Mouse (Mus musculus): ENCODE results near the gene Rnf145.
"Not testable (repeated sequence)": the region's sequence is repeated elsewhere in the genome, so short reads cannot be mapped to it uniquely, and the experiment has no call there.

The Rnf145 gene

GRCm38 (mm10) chr11:44564940-44565339 lies 46.2 kb downstream of the Rnf145 start:
- no peak for DNase-seq

GRCm38 (mm10) chr11:44570336-44570735 lies 51.6 kb downstream of the Rnf145 start:
- not testable (repeated sequence) for DNase-seq

- no peak for DNase-seq
Measured at GRCm38 (mm10) chr11:44572781-44573180, 54.0 kb downstream of the Rnf145 start.

GRCm38 (mm10) chr11:44573396-44573795 lies 54.6 kb downstream of the Rnf145 start:
- no peak for DNase-seq

GRCm38 (mm10) chr11:44574391-44574790 lies 55.6 kb downstream of the Rnf145 start:
- no peak for DNase-seq

GRCm38 (mm10) chr11:44574820-44575219 lies 56.1 kb downstream of the Rnf145 start:
- DNase-seq, result no peak

- DNase-seq, result no peak
Measured at GRCm38 (mm10) chr11:44577911-44578310, 59.1 kb downstream of the Rnf145 start.

- no peak for DNase-seq
Measured at GRCm38 (mm10) chr11:44581277-44581683, 62.5 kb downstream of the Rnf145 start.

GRCm38 (mm10) chr11:44586047-44586696 lies 67.4 kb downstream of the Rnf145 start:
- DNase-seq, result peak; percentile 49

GRCm38 (mm10) chr11:44593016-44593415 lies 74.3 kb downstream of the Rnf145 start:
- no peak for DNase-seq

GRCm38 (mm10) chr11:44594768-44595167 lies 76.0 kb downstream of the Rnf145 start:
- no peak for DNase-seq

GRCm38 (mm10) chr11:44606881-44607280 lies 88.1 kb downstream of the Rnf145 start:
- DNase-seq, result no peak

GRCm38 (mm10) chr11:44608646-44609045 lies 89.9 kb downstream of the Rnf145 start:
- DNase-seq, result no peak

GRCm38 (mm10) chr11:44610971-44611781 lies 92.4 kb downstream of the Rnf145 start:
- DNase-seq, result peak; percentile 82

GRCm38 (mm10) chr11:44612156-44612555 lies 93.4 kb downstream of the Rnf145 start:
- DNase-seq, result no peak

- DNase-seq, result no peak
Measured at GRCm38 (mm10) chr11:44612681-44613410, 94.1 kb downstream of the Rnf145 start.

- no peak for DNase-seq
Measured at GRCm38 (mm10) chr11:44613411-44614180, 94.8 kb downstream of the Rnf145 start.

All from right cerebral cortex, postnatal 25 days (tissue).